Mouse (Mus musculus) G1E (cell line): ENCODE results near the gene Mgam.

Experiments
- CTCF ChIP-seq: IDR thresholded peaks from 2 replicates; pipeline ENCODE4 v1.5.1; 2012; ENCODE audit warnings: low read depth, low read length, inconsistent platforms, mixed read lengths
- GATA2 ChIP-seq: IDR thresholded peaks from 2 replicates; pipeline ENCODE4 v1.6.1; 2012; ENCODE audit warnings: low read depth, low read length, inconsistent platforms, borderline replicate concordance
- POLR2AphosphoS5 ChIP-seq: IDR thresholded peaks from 2 replicates; pipeline ENCODE4 v1.6.1; 2012; ENCODE audit warnings: low read depth, low read length, inconsistent platforms; ENCODE audit not compliant: insufficient replicate concordance
- TAL1 ChIP-seq: conservative IDR thresholded peaks from 2 replicates; pipeline ENCODE4 v1.6.1; 2012; ENCODE audit warnings: low read depth, low read length, inconsistent platforms, mixed read lengths

DNA sequence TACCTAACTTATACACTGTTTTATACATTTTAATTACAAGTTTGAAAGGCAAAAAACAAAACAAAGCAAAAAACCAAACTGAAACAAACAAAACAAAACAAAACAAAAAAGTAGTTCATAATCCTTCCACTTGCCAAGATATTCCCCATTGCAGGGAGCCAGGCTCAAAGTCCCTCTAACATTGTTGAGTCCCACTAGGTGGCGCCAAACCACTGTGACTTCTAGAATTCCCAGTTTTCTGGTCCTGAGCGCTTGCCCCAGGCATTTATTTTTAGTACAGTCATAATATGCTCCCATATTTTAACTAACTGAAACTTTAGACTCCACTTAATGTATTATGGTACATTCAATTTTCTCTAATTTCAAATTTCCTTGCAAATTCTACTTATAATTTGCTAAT, 10.7 kb upstream of the Mgam start:
- TF ChIP-seq CTCF: peak; percentile 9; the same call in 1 of the 2 replicates
- no peak for TF ChIP-seq GATA2
- TF ChIP-seq TAL1: no peak
- no peak for TF ChIP-seq POLR2AphosphoS5
